Mouse (Mus musculus): ENCODE measurements around the gene Hbb-y.
"Not testable (repeated sequence)": the region's sequence is repeated elsewhere in the genome, so short reads cannot be mapped to it uniquely, and the experiment has no call there.

Gene Hbb-y

DNA sequence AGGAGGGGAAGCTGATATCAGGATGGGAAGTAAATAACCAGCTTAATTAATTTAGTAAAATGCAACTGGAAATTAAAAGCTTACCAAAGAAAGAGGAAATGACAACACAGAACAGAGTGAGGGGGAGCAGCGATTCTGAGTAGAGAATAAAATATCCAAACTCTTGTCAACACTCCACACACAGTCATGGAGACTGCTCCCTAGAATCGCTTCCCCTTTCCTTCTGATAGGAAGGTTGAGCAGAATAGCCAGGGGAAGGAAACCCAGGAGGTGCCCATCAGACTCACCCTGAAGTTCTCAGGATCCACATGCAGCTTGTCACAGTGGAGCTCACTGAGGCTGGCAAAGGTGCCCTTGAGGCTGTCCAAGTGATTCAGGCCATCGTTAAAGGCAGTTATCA lies 39.9 kb downstream of the Hbb-y start:
- not testable (repeated sequence) for DNase-seq (ENCODE audit: low read depth, low spot score)

DNA sequence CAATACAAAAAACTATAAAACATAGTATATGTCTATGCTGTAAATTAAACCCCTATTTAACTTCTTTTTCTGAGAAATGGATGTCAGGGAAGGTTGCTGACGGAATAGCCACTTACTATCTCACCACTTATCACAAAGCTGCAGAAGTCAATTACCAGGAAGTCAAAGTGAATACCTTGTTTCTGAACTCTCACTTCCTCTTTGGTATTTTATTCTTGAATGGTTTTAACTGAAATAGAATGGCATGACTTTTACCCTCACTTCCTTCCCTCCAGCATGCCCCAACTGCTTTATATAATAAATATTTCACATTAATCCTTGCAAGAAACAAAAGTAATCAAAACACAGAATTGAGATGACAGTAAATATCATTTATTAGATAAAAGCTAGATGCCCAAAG lies 40.8 kb downstream of the Hbb-y start:
- DNase-seq (ENCODE audit: low read depth, low spot score), result no peak

DNA sequence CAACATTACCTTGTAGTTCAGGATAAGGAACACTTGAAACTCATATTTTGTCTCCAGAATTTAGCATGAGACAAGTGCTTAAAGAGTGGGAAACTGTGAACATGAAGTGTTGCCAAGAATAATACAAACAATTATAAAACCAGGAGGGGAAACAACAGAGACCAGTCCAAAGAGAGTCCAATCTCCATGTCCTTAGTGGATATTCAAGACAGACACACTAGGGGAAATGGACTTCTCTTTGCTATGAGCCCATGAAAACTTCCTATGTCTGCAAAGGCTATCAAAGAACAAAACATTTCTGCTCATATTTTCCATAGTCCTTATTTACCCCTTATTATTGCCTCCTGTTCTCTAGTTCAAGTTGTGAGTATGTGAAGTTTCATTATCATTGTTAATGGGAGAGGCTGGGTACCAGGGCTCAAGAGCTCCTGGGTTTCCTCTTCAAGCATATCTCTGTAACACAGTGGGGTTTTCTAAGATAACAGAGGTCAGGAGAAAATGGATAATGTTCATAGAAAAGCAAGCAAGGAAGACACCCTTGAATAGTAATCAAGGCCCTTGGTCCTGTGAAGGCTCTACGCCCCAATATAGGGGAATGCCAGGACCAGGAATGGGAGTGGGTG lies 41.7 kb downstream of the Hbb-y start:
- no peak for DNase-seq (ENCODE audit: low read depth, low spot score)

DNA sequence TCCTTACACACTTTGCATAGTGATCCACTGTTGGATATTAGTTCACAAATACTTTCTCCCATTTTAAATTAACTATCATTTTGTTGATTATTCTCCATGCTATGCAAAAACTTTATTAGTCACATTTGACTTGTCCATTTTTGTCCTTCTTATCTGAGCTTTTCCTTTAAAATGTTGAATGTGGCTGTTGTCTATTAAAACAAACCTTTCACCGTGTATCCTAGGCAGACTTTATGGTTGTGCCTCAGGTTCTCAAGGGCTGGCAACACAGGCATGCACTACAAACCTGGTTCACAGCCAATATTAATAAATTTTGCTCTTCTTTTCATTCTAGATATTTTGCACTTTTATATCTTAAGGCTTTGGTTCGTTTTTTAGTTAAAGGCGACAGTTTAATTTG lies 42.3 kb downstream of the Hbb-y start:
- no peak for DNase-seq (ENCODE audit: low read depth, low spot score)

DNA sequence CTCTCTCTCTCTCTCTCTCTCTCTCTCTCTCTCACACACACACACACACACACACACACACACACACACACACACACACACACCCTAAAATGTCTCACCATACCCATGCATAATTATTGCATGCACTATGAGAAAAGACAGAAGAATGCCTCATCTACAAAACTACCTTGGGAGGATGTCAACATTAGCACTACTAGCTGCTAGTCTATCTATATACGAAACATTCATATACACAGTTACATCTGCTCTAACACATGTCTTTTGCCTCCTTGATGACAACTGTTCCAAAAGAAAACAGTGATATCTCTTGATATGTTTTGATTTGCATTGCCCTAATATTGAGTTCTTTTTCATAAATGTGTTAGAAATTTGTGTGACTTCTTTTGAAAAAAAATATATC lies 42.7 kb downstream of the Hbb-y start:
- DNase-seq (ENCODE audit: low read depth, low spot score), result no peak

DNA sequence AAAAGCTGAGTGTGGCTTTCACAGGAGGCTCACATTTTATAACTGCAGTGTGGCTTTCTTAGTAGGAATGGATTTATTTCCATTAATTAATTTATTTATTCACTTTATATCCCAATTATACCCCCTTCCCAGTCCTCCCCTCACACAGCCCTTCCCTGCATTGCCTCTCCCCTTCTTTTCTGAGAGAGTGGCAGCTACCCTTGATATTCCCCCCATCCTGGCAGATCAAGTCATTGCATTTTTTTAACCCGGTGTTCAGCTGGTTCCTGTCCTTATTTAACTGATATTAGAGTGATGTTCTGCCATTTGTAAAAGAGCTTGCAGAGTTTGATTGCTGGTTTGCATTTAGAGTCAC lies 43.2 kb downstream of the Hbb-y start:
- DNase-seq (ENCODE audit: low read depth, low spot score), result no peak

DNA sequence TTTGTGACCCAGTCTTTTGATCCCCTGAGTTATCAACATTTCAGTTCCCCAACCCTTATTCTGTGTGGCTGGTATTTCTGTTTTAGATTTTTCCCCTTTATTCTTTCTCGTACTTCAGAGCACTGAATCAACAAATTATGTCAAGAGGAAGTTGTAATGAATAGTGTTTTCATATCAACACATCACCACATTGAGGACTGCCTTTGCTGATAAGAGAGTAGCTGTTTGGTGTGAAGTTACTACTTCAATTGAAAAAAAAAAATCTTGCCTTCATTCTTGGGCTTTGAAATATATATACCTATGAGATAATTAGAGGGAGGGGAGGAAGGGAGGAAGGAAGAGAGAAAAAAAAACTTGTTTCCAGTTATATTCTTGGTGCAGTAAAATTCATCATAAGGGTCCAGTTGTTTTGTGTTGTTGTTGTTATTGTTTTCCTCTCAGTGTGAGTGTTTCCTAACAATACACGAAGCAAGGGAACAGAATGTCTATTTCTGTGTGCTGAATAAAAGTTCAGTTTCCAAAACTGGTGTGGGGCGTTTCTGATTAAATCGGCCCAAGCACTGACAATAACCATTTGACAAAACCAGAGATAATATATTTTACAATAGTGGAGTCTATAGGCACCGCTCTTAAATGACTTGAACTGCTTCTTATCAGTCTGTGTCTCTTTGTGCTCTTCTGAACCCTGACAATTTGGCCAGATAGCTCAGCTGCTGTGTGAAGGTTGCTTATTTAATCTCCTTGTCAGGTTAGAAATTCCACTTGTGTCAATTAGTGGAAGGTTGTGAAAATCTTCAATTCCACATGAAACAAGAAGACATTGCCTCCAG lies 43.8 kb downstream of the Hbb-y start:
- no peak for DNase-seq (ENCODE audit: low read depth, low spot score)

DNA sequence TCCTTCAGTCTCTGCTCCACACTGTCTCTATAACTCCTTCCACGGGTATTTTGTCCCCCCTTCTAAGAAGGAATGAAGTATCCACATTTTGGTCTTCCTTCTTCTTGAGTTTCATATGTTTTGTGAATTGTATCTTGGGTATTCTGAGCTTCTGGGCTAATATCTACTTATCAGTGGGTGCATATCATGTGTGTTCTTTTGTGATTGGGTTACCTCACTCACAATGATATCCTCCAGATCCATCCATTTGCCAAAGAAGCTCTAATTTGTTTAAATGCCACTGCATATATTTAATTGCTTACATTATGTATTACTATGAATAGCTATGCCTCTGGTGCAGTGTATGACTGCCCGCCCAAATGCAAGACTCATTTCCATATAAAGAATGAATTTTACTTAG lies 44.9 kb downstream of the Hbb-y start:
- DNase-seq (ENCODE audit: low read depth, low spot score), result not testable (repeated sequence)

DNA sequence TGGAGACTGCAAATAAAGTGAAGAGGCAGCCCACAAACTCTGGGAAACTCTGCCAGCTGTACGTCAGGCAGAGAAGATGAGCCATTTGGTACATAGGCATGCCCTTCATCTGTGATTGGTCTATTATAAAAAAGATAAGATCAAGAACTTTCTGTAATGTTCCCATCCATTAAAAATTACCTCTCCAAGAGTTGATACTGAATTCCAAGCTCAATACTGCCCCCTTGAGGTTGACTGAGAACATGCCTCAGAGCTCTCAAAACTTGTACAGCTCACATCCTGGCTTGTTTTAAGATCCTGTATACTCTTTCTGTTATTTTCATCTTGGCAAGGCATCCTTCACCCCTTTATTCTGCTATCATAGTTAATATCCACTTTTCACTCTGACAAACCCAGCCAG lies 46.2 kb downstream of the Hbb-y start:
- peak; percentile 18 for DNase-seq (ENCODE audit: low read depth, low spot score)

Data from CD4-positive helper T cell, adult 2 months (primary cell).